Mouse (Mus musculus): ENCODE measurements at regions not wholly inside any gene's neighbourhood (a gene's known extent, or its start where the extent isn't known, plus 50 kb on each side); places are given as distances from the start of the nearest gene placed in this dataset.

DNA sequence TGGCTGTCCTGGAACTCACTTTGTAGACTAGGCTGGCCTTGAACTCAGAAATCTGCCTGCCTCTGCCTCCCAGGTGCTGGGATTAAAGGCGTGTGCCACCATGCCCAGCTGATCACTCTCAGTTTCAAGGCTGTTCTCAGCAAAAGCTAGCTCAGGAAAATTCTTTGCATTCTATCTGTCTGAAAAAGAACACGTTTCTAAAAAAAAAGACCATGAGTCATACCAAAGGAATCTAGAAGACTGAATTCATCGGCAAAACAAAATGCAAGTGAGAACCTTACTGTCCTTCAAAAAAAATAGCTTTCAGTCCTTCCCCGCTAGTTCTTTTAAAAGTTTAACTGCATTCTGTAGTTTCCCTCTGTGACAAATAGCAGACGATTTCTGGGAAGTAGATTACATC lies 596.3 kb upstream of the Syt1 start:
- DNase-seq (ENCODE audit: low read depth) = no peak

DNA sequence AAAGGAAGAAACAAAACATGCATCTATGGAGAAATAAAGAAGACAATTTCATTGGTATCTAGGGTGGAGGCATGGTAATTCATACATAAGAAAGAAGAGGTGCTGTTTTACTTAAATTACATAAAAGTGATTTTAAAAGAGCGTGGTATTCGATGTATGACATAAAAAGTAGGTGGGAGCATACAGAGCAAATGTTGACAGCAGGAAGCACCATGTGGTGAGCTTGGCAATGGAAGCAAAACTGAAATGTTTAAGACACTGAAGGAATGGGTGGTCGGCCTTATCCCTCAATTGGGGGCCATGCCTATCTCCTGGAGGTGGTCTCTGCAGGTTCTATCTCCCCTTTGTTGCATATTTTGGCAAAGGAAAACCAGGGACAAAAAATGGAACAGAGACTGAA lies 592.5 kb upstream of the Syt1 start:
- DNase-seq (ENCODE audit: low read depth) = no peak

DNA sequence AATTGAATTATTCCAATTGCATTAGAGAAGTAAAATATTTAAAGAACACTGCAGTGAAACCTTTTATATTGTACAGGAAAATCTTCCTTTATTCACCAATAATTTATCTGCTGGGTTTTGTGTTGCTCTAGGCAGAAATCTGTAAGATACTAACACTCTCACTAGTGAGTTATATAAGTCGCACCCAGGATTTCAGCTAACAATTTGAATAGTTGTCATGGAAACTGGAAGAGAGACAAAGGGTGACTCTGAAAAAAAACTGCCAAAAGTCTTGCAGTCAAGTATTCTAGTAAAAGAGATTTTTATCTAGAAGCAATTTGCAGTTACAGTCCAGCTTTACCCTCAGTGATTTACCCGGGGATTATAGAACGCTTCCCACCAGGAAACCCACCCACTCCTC lies 587.8 kb upstream of the Syt1 start:
- DNase-seq (ENCODE audit: low read depth) = no peak

DNA sequence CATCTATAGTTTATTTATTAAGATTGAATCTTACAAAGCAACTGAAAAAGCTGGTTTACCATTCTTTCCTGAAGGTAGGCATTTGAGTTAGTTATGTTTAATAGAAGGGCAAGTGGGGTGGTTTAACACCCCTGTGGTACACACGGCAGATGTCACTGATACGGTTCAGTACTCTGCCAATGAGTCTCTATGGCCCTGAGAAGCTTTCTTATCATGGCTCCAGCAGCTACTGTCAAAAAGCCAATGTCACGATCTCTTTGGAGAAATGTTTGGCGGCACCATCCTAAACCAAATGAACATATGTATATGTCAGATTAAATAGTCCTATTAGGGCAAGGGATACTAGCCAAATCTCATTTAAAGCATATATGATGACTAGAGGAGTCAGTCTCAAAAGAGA lies 562.4 kb upstream of the Syt1 start:
- DNase-seq (ENCODE audit: low read depth) = no peak

DNA sequence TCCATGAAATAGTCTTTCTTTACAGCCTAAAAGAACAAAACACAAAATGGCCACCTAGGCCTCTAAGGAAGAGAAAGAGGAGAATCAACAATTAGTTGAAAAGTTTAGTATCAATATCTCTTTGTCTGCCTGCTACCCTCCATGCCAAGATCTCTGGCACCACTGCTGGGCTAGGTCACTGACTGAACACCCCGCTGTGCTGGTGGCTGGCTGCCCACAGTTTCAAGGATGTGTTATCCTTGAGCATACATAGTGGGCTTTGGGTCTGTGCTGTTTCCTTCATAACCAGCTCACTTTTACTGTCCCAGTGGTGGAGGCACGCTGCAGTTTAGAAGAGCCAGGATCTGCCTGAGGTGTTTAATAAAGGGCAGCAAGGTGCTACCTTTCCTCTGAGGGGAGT lies 559.0 kb upstream of the Syt1 start:
- DNase-seq (ENCODE audit: low read depth) = no peak

DNA sequence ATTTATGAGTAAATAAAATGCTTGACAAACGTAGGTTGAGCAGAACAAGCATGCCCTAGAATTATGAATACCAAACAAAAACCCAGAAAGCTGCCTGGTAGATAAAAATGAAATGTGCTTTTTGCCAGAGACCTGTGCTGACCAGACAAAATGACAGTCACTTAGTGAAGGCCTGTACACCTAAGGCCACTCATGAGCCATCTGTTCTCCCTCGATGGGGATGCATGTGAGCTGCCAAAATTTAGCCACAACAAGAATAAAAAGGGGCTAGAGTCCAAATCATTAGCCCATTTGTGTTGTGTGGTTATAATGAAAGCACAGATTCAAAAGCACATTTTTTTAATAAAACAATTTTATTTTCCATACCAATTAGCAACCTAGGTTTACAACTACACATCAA lies 555.9 kb upstream of the Syt1 start:
- DNase-seq (ENCODE audit: low read depth) = no peak

DNA sequence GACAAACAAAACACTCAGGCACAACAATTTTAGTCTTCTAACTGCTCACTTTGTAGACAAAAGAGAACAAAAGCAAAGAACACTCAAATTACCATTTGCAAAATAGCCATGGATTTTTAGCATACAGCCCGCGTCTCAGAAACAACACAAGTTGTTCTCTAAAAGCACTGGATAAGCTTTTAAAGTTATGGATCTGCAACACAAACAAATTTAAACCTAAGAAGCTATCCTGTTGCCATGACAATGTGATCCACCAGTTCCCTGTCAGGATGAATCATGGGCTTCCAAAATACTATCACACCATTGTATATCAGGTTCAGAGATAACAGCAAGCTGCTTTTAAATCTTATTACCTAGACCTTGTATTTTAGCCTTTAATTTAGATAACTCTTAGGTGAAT lies 550.9 kb upstream of the Syt1 start:
- no peak for DNase-seq (ENCODE audit: low read depth)

DNA sequence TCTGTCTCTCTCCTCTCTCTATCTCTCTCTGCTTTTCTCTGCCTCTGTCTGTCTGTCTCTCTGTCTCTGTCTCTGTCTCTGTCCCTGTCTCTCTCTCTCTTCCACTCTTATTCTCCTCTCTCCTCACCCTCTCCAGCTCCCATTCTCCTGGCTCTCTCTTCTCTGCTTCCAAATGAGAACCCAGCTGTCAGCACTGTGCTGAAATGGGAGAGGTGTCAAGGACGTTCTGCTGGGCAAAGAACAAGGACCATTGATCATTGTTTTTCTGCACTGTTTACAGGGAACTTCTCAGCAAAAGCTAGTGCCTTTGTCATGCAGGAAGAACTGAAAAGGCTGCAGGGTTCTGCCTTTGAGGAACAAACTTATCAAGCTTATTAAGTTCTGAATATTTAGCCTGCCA lies 550.3 kb upstream of the Syt1 start:
- DNase-seq (ENCODE audit: low read depth) = no peak

DNA sequence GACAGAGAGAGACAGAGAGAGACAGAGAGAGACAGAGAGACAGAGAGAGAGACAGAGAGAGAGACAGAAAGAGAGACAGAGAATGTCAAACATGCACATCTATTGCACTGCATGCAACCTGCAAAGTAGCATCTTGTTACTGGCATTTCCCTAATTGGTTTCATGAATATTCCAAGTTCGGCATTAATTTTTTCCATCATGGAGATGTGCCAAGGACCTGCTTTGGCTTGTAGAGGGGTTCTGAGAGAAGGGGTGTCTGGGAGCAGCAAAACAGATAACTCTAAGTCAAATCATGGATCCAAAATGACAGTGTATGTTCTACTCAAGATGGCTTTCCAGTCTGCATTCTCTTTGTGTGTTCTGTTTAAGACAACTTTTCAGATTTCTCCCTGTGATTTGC lies 532.5 kb upstream of the Syt1 start:
- DNase-seq (ENCODE audit: low read depth) = no peak

DNA sequence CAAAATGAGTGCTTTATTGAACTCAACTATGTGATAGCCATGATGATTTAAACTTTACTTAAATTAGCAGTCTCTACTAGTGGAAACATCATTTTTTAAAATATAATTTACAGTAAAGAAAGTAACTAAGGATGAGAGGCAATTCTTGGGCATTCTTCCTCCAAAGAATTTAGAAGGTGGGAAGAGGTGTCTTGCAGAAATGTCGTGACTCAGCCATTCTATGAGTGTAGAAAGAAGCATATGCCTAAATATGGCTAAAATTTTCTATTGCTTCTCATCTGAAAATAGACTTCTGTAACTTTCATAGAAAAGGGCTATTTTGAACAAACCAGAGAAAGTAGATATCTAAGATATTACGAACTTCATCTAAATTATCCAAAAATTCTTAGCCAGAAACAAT lies 529.4 kb upstream of the Syt1 start:
- no peak for DNase-seq (ENCODE audit: low read depth)

DNA sequence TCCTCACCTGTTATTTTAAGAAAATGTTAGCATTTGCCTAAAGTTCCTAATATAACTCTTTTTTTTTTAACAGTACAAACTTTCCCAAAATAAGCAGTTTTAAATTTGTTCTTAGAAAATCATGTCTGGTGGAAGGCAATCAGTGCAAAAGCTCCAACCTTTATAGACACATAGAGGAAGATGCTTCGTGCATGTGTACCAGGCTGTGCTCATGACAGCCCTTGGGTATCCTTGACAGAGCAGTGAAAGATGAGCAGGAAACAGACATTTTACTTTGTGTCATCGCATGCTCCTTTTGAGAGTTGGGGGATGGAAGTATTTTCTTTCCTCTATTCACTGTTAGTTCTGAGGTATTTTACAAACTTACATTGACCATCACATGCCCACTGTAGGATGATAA lies 517.3 kb upstream of the Syt1 start:
- DNase-seq (ENCODE audit: low read depth) = no peak

DNA sequence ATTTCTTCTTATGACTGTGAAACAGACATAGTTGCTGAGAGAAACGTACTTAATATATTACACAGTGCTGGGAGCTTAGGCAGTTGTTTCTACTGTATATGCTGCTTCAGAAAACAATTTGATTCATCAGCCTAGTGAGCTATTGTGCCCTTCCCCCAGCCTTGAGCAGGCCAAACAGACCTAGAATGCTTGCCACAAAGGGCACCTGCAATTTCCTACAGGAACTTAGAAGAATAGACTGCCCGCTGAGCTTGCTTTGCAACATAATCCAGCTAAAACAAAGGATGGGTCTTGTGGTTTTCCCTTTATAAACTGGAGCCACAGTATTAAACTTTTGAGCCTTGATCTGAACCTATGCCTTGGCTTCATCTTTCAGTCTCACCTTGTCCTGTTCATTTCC lies 510.9 kb upstream of the Syt1 start:
- DNase-seq (ENCODE audit: low read depth) = no peak

DNA sequence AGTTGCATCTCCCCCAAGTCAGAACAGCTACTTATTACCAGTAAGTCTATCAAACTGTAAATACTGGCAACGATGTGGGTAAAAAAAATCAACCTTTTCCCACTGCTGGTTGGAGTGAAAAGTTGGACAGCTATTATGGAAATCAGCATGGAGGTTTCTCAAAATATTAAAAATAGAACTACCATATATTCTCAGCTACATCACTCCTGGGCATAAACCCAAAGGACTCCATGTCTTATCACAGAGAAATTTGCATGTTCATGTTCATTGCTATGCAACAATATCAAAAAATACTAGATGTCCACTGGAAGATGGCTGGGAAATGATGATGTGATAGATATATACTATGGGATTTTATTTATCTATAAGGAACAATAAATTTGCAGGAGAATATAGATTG lies 506.9 kb upstream of the Syt1 start:
- no peak for DNase-seq (ENCODE audit: low read depth)

DNA sequence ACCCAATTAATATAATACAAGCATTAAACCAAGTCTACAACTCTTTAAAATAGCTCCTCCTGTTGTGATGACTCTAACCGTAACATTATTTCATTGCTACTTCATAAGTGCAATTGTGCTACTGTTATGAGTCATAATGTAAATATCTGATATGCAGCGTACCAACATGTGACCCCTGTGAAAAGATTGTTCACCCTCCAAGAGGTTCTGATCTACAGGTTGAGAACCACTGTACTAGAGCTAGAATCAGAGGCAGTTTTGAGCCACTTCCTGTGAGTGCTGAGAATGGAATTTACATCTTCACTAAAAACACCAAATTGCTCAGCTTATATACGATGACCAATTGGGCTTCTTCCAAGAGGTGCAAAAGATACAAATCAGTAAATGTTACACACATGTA lies 504.4 kb upstream of the Syt1 start:
- DNase-seq (ENCODE audit: low read depth) = no peak

DNA sequence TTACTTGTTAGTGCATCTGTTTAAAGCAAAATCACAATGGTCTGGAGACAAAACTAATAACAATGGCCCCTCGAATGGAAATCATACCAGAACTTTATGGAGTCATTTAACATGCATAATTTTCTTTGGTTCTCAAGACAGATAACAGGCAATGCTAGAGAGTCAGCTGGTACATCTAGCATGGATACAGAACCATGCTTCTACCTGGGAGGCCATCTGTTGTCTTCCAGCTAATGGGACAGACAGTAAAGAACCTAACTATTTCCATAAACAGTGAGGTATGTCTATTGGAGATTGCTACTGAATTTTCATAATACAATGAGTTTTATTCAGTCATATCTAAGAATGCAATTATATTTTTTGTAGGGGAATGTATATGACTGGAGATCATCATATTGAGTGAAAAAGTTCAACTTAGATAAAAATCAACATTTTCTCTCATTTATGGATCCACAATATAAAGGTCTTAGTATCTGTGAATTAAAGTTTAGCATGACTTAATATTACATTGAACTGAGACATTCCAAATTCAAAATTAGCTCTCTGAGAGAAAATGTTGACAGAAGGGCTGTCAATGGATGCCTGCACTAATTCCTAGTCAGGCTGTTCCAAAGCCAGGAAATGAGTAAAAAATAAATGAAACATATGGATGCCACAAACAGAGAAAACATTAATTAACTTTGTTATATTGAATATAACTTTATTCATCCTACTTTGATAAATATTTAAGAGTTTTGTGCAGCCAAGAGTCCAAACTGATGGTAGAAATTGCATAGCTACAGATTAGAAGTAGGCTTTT lies 500.3 kb upstream of the Syt1 start:
- no peak for DNase-seq (ENCODE audit: low read depth)

DNA sequence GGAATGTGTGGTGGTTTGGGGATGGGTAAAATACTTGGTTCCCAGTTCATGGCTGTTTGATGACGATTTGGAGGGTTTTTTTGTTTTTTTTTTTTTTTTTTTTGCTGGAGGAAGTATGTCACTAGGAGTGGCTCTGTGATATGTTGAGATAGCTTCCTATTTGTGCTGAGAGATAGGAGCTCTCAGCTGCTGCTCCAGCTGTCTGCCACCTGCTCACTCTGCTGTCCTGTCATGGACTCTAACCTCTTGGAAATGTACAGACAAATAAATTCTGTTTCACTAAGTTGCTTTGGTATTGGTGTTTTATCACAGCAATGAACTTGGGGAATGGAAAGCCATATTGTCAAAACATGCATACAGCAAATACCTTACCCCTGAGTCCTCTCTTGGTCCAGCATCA lies 497.8 kb upstream of the Syt1 start:
- DNase-seq (ENCODE audit: low read depth) = no peak

DNA sequence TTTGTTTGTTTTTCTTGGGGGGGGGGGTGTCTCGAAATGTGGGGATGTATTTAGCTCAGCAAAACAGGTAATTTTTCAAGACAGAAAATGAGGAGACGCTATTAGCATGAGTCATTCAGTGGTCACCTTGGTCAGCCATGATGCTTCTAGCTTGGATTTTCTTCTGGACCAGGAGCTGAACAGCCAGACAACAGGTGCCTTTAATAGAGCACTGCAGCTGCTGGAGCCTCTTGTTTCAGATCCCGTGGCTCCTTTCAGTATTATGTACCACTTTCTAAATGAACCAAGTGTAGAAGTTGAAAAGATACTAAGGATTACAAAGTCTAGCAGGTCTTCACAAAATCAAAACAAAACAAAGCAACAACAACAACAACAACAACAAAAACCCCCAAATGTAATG lies 496.4 kb upstream of the Syt1 start:
- no peak for DNase-seq (ENCODE audit: low read depth)

DNA sequence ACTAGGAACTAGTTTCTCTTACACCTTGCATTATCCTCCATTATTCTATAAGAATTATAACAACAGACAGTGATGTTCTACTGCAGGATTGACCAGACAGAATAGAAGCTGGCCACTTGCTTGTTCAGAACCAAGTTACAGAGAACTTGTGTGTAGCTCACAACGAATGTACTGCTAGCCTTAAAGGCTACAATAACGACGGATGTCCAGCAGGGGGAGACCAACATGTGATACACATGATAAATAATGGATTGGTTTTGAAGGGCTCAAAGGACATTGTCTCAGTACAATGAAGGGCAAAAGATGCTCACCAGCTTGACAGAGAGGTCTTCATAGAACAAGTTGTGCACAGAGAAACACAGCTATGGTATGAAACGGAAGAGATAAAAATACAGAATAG lies 493.9 kb upstream of the Syt1 start:
- DNase-seq (ENCODE audit: low read depth) = peak; percentile 30

DNA sequence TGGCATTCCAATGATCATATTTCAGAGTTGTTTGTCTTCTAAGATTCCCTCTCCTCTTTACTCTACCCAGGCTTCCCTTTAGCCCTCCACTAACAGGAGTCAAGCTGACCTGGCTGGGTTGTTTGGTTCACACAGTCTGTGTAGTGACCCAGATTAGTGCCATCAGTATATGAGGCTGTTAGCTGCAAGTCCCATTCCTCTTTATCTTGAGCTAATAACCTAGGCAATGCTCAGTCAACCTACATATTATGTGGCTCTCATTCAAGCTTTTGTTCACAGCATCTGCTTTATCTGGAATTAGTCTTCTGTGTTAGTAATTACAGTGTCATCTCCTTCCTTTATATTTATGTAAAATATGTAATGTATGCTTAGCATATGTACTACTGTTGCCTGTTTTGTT lies 490.1 kb upstream of the Syt1 start:
- DNase-seq (ENCODE audit: low read depth) = no peak

DNA sequence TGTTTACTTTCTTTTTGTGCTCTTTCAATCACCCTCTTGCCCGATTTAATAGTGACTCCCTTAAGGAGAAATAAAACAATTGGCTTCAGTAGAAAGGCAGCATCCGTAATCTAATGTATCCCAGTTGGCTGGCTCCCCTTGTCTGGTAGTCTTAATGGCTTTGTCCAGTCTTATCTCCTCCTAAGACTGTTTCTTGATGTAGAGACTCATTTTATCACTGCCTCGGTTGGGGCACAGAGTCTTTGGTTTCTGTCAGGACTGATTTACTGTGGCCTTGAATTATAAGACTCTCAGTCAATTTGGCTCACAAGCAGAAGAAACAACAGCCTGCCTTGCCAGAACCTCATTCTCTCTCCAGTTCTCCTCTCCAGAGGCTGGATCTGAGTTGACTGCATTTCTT lies 487.5 kb upstream of the Syt1 start:
- no peak for DNase-seq (ENCODE audit: low read depth)

DNA sequence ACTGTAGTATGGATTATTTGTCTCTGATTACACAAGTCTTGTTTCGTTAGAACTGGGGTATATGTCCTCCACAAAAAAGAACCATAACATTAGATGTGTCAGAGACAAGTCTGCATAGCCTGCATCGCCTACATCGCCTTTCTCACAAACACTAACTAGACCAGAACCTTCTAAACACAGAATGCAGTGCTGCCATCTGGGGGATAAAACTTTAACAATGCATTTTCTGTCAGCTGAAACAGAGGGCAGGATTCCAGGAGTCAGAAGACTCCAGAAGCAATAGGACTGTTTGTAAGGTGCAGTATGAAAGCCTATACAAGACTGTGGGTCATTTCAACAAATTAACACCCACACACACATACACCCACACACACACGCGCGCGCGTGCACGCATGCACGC lies 485.4 kb upstream of the Syt1 start:
- DNase-seq (ENCODE audit: low read depth) = peak; percentile 2

DNA sequence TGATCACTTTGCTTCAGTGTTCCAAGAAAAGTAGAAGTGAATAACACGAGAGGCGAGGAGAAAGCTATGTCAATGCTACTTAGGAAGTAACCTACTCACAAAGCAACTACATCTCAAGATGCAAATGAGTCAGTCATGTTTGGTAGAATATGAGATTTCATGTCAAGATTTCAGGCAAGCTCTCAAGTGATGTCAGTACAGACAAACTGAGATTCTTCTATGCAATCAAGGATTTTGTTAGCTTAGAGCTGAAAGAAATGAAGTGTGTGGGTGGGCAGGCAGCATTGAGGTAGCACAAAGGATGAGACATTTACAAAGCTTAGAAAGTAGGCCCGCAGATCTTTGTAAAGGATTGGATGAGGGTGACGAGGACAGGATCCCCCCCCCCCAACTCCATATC lies 480.0 kb upstream of the Syt1 start:
- no peak for DNase-seq (ENCODE audit: low read depth)

DNA sequence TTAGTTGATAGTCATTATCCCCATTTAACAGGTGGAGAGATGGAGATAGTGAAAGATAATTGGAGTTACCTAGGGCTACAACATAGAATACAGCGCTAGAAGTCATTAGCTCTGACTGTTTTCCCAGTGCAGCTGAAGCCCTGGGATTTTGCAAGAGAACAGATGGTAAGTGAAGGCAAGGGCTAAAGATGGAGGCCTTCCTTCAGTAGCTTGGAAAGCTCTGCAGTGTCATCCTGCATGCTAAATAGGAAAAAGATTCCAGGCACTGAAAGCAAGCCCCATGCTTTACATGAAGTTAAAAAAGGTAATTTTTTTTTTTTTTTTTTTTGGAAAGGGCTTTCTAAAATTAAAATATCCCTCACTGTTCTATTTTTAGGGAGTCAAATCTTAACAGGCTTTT lies 477.2 kb upstream of the Syt1 start:
- no peak for DNase-seq (ENCODE audit: low read depth)

DNA sequence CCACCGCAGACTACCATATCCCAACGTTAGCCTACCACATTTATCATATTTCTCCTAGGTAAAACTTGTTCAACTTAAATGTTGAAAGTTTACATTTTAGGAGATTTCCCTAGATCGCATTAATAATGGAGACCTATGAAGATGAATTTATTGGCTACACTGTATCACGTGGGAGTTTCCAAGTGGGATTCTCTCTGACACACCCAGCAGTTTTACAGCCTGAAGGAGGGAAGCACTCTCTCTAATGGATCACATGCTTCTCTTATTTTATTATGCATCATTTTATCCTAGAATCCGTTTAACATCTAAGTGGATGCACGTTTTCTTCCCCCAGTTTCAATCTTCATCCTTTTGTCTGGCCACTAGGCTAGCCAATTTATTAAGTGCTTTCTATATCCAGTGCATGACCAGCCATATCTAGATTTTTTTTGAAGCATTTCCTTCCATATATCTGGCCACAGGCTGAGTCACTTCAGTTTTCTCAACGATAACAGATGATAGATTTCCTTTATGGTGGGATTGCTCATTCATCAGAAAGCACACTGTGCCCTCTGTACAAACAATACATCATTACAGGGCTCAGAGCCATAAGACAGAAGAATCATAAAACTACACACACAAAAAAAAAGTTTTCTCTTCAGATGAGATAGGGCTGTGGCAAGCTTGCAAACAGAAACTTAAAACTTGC lies 476.3 kb upstream of the Syt1 start:
- peak; percentile 48 for DNase-seq (ENCODE audit: low read depth)
